Mouse (Mus musculus): ENCODE results near the gene Cinp. TPM values are rescaled to one million over a fixed set of nuclear protein-coding genes. Genes with fewer than 3 reads are reported as not detected.

The Cinp gene
- polyA plus RNA-seq, 1 experiment from 2014 or later = 91.0 TPM

DNA sequence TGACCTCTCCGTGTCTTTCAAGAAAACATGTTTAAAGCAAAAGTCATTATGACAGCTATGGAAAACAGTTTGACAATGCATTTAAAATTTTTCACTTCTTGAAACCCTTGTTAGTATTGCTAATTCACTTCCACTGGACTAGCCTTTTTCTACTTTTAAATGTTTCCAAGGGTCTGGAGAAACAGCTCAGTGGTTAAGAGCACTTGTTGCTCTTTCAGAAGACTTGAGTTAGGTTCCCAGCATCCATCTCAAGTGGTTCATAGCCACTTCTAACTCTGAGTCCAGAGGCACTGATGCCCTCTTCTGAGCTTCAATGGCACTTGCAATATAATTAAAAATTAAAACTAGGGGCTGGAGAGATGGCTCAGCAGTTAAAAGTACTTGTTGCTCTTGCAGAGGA, 2.9 kb upstream of the Cinp start:
- H3K4me2 ChIP-seq = no peak overlapping the region
- ATAC-seq (ENCODE audit: low read depth) = no peak
- WGBS (ENCODE audit: insufficient replicate concordance) = 46% methylated on average over 1 of the region's 1 CpGs

DNA sequence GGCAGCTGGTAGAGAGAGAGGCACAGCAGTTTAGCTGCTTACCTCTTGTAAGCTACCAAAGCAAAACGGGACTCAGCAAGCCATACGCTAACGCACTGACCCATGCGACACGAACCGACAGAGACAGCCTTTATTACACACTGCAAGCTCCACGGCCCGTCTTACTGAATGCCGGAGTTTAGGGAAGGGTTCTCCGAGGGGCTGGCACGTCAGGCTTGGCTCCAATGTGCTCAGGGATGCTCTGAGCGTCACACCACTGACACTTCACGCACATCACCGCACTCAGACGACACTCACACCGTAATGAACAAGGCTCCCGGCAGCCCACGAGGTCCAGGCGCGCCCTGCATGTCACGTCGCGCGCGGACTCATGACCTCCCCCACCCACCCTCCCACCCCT, 339 bp downstream of the Cinp start:
- H3K27ac ChIP-seq = peak overlapping the region; percentile 71
- H3K9ac ChIP-seq = peak overlapping the region; percentile 86
- no peaks in the 10 kb centered on the region for H3K27me3 ChIP-seq
- H3K9me3 ChIP-seq (replicated peaks) = no peaks in the 10 kb centered on the region
- 0% methylated on average over 25 of the region's 25 CpGs for WGBS (ENCODE audit: insufficient replicate concordance)
- DNase-seq = no peak
- peak; percentile 9 for ATAC-seq (ENCODE audit: low read depth)
- H3K4me2 ChIP-seq = peak overlapping the region; percentile 93
- peaks cover 71% of the 10 kb centered on the region for H3K4me1 ChIP-seq (replicated peaks)
- H3K4me3 ChIP-seq (replicated peaks) = peak overlapping the region; percentile 82
- H3K36me3 ChIP-seq = peaks cover 9% of the 10 kb centered on the region

More for the DNA sequence above, 2.9 kb upstream of the Cinp start:
- Histone ChIP-seq H3K9me3 (replicated peaks) (no peaks in the 10 kb centered on the region), H3K27me3 (no peaks in the 10 kb centered on the region), H3K36me3 (0 out of 2 replicates have a peak, but pooled peaks cover 3% of the 10 kb centered on the region), H3K9ac (no peak overlapping the region), H3K4me1 (replicated peaks) (peaks cover 58% of the 10 kb centered on the region), H3K4me3 (replicated peaks) (no peak overlapping the region), H3K27ac (no peak overlapping the region)
- no peak for DNase-seq

DNA sequence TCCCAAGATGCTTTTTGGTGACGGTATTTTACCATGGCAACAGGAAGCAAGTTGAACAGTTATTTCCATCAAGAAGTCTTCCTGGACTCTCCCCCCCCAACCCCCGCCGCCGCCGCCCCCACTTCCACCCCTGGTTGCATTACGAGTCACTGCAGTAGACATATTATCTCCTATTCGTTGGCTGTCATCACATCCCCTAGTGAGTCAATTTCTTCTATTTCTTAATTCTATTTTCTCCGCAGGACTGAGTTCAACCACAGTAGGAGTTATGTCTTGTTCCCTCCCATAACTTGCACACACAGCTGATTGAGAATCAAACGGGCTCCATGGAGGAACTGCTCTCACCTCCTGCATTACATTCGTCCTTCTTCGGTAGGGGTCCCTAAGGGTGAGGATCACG, 839 bp downstream of the Cinp start:
- ATAC-seq (ENCODE audit: low read depth) = no peak
- Histone ChIP-seq H3K4me3 (replicated peaks) (peak overlapping the region; percentile 82), H3K27me3 (no peaks in the 10 kb centered on the region), H3K27ac (peak overlapping the region; percentile 71), H3K4me2 (peak overlapping the region; percentile 93), H3K36me3 (peaks cover 14% of the 10 kb centered on the region), H3K4me1 (replicated peaks) (peaks cover 67% of the 10 kb centered on the region), H3K9ac (peak overlapping the region; percentile 86), H3K9me3 (replicated peaks) (no peaks in the 10 kb centered on the region)
- WGBS (ENCODE audit: insufficient replicate concordance) = 17% methylated on average over 12 of the region's 12 CpGs
- no peak for DNase-seq

DNA sequence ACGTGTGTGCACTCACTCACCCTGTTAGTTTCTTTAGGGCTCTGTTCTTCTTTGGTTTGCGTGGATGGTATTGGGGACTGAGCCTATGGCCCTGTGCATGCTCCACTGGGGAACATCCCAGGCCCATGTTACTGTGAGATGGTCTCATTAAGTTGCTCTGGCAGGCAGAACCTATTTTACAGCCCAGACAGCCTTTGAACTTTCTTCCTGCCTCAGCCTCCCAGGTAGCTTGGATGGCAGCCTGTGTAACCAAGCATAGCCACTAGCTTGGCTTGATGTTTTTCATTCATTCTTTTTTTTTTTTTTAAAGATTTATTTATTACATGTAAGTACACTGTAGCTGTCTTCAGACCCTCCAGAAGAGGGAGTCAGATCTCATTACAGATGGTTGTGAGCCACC, 3.7 kb downstream of the Cinp start:
- no peaks in the 10 kb centered on the region for H3K9me3 ChIP-seq (replicated peaks)

DNA sequence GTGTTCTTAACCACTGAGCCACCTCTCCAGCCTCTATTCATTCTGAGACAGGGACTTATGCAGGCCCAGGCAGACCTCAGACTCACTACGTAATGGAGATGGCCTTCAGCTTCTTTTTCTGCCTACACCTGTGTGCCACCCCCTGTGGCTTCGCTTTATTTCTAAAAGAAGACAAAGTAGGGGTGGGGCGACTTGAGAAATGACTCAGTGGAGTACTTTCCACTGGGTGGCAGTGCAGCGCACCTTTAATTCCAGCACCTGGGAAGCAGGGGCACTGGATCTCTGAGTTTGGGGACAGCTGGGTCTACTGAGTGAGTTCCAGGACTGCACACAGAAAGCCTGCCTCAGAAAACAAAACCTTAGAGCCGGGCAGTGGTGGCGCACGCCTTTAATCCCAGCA, 6.7 kb downstream of the Cinp start:
- no peak for DNase-seq
- H3K27me3 ChIP-seq = no peaks in the 10 kb centered on the region
- no peak overlapping the region for H3K27ac ChIP-seq
- H3K9ac ChIP-seq = no peak overlapping the region
- no peak overlapping the region for H3K4me3 ChIP-seq (replicated peaks)
- 87% methylated on average over 7 of the region's 7 CpGs for WGBS (ENCODE audit: insufficient replicate concordance)
- no peak for ATAC-seq (ENCODE audit: low read depth)
- H3K9me3 ChIP-seq (replicated peaks) = no peaks in the 10 kb centered on the region
- no peak overlapping the region for H3K4me2 ChIP-seq
- peaks cover 23% of the 10 kb centered on the region for H3K4me1 ChIP-seq (replicated peaks)
- H3K36me3 ChIP-seq = peaks cover 65% of the 10 kb centered on the region

More for the DNA sequence above, 3.7 kb downstream of the Cinp start:
- DNase-seq = no peak
- WGBS (ENCODE audit: insufficient replicate concordance) = 85% methylated on average over 2 of the region's 2 CpGs
- Histone ChIP-seq H3K27me3 (no peaks in the 10 kb centered on the region), H3K36me3 (peaks cover 41% of the 10 kb centered on the region), H3K9ac (0 out of 2 replicates have a peak overlapping the region, but pooled peaks have one; percentile 11), H3K4me2 (no peak overlapping the region), H3K27ac (no peak overlapping the region), H3K4me1 (replicated peaks) (peaks cover 42% of the 10 kb centered on the region), H3K4me3 (replicated peaks) (no peak overlapping the region)
- no peak for ATAC-seq (ENCODE audit: low read depth)

DNA sequence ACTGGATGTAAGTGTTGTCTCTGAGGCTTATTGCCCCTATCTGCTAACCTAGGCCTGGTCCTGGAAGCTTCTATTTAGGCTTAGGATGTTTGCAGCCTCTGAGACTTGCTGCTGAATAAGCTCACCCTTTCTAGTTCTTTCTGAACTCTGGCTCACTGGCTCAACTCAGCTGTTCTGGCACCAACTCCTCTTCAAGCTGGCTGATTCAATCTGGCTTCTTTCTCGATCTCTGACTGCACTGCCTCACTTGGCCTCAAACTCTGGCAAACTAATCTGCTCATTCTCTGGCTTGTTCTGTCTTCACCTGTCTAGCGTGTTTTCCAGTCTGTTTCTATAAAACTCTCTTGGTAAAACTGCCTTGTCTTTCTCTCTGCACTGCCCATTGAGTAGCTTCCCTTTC, 13.6 kb downstream of the Cinp start:
- WGBS (ENCODE audit: insufficient replicate concordance) = 77% methylated on average over 2 of the region's 2 CpGs
- DNase-seq = no peak
- no peak for ATAC-seq (ENCODE audit: low read depth)

DNA sequence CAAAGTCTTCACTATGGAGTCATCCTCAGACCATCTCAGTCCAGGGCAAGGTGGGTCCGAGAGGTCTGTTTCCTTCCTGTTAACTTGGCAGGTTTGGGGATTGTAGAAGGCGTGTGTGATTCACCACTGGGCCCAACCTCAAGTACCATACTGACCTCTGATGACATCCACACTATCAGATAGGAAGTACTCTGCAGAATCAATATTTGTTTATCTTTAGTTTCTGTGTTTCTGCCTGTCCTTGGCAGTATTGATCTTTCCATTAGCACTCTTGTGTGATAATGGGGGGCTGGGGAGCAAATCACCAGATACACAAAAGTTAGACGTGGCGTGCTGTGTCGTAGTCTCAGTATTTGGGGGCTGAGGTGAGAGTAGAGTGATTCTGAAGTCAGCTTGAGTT, 17.7 kb downstream of the Cinp start:
- Histone ChIP-seq H3K9ac (no peak overlapping the region), H3K27me3 (no peaks in the 10 kb centered on the region), H3K4me1 (replicated peaks) (peaks cover 47% of the 10 kb centered on the region), H3K4me2 (no peak overlapping the region), H3K9me3 (replicated peaks) (no peaks in the 10 kb centered on the region), H3K4me3 (replicated peaks) (no peak overlapping the region), H3K27ac (peak overlapping the region; percentile 77; the same call in 1 of the 2 replicates), H3K36me3 (peaks cover 64% of the 10 kb centered on the region)
- DNase-seq = no peak
- ATAC-seq (ENCODE audit: low read depth) = 0 out of 2 replicates have a peak, but pooled peaks have one; percentile 25
- WGBS (ENCODE audit: insufficient replicate concordance) = 75% methylated on average over 5 of the region's 5 CpGs

More for the DNA sequence above, 13.6 kb downstream of the Cinp start:
- H3K36me3 ChIP-seq = peaks cover 89% of the 10 kb centered on the region
- no peaks in the 10 kb centered on the region for H3K27me3 ChIP-seq
- H3K27ac ChIP-seq = no peak overlapping the region
- H3K9ac ChIP-seq = no peak overlapping the region
- H3K4me3 ChIP-seq (replicated peaks) = no peak overlapping the region
- peaks cover 22% of the 10 kb centered on the region for H3K4me1 ChIP-seq (replicated peaks)
- no peaks in the 10 kb centered on the region for H3K9me3 ChIP-seq (replicated peaks)
- no peak overlapping the region for H3K4me2 ChIP-seq

DNA sequence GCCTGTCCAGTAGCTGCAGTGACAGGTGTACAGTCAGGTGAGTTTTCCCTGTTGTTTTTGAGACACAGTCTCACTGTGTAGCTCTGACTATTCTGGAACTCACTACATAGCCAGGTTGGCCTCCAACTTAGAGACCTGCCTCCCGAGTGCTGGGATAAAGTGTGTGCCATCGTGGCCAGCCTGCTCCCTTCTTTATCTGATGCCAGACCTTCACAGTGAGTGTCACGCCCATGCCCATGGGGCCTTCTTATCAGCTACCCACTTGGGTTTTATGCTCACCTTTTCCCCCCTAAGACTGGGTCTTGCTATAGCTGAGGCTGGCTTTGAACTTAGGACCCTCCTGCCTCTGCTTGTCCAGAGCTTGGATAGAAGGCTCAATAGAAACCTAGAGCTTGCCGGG, 18.8 kb downstream of the Cinp start:
- DNase-seq = peak; percentile 40
- H3K9me3 ChIP-seq (replicated peaks) = no peaks in the 10 kb centered on the region
- peak; percentile 76 for ATAC-seq (ENCODE audit: low read depth)
- H3K4me3 ChIP-seq (replicated peaks) = no peak overlapping the region
- peak overlapping the region; percentile 77 for H3K27ac ChIP-seq
- H3K4me1 ChIP-seq (replicated peaks) = peaks cover 54% of the 10 kb centered on the region
- 40% methylated on average over 4 of the region's 4 CpGs for WGBS (ENCODE audit: insufficient replicate concordance)
- H3K9ac ChIP-seq = peak overlapping the region; percentile 31; the same call in 1 of the 2 replicates
- H3K36me3 ChIP-seq = peaks cover 53% of the 10 kb centered on the region
- H3K27me3 ChIP-seq = no peaks in the 10 kb centered on the region
- H3K4me2 ChIP-seq = peak overlapping the region; percentile 47

DNA sequence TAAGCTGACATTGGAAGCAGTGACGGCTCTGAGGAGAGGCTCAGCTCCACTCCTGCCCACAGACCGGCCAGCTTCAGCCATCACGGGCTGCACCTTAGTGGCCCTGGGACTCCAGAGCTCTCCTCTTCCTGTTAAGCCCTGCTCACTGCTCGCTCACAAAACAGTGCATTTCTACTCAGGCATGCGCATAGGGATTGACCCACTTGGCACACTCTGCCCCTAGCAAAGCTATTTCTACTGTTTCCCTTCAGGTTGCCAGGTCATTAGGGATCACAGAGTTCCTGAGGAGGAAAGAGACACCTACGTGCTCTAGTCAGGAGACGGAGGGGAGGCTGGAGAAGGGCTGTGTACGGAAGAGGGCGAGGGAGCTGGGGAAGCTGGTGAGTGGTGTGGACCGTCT, 23.0 kb downstream of the Cinp start:
- peak overlapping the region; percentile 60 for H3K27ac ChIP-seq
- peaks cover 23% of the 10 kb centered on the region for H3K36me3 ChIP-seq
- no peak for DNase-seq
- H3K9ac ChIP-seq = no peak overlapping the region
- peaks cover 48% of the 10 kb centered on the region for H3K4me1 ChIP-seq (replicated peaks)
- no peak overlapping the region for H3K4me2 ChIP-seq
- WGBS (ENCODE audit: insufficient replicate concordance) = 79% methylated on average over 10 of the region's 10 CpGs
- H3K9me3 ChIP-seq (replicated peaks) = no peaks in the 10 kb centered on the region
- no peak overlapping the region for H3K4me3 ChIP-seq (replicated peaks)
- no peak for ATAC-seq (ENCODE audit: low read depth)
- H3K27me3 ChIP-seq = no peaks in the 10 kb centered on the region

DNA sequence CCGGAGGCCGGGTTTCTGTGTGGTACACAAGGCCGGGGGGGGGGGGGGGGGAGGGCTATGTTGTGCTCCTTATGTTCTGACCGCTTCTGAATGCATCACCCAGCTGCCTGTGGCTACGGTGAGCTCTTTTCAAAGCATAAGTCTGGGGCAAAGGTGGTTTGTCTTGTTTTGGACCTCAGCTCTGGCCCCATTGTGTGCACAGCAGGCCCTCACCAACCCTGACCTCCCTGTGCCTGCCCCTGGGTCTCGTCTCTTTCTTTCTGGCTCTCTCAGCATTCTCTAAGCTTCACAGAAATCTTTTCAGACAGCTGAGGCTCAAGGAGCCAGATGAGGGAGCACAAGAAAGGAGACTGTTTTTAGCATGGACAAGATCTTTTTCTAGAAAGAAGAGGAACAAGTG, 23.4 kb downstream of the Cinp start:
- H3K27me3 ChIP-seq = no peaks in the 10 kb centered on the region
- ATAC-seq (ENCODE audit: low read depth) (peak; percentile 18; the same call in 1 of the 2 replicates), DNase-seq (no peak)
- H3K4me3 ChIP-seq (replicated peaks) = no peak overlapping the region
- H3K36me3 ChIP-seq = peaks cover 19% of the 10 kb centered on the region
- WGBS (ENCODE audit: insufficient replicate concordance) = 73% methylated on average over 5 of the region's 6 CpGs
- no peaks in the 10 kb centered on the region for H3K9me3 ChIP-seq (replicated peaks)
- H3K4me1 ChIP-seq (replicated peaks) = peaks cover 44% of the 10 kb centered on the region
- no peak overlapping the region for H3K9ac ChIP-seq
- H3K4me2 ChIP-seq = no peak overlapping the region
- peak overlapping the region; percentile 60 for H3K27ac ChIP-seq

DNA sequence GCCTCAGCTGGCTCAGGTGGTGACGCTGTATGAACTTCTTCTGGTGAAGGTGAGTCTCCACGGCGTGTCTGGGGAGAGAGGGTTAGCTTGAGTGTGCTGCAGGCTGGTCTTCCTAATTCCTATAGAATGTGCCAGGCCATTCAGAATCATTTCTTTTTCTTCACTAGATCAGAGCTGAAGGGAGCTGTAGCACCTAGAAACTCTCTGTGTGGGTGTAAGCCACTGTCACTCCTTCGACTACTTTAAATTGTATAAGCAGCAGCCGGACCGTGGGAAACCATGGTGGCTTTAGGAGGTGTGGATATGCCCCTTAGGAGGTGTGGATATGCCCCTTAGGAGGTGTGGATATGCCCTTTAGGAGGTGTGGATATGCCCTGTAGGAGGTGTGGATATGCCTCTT, 24.9 kb downstream of the Cinp start:
- H3K4me2 ChIP-seq = no peak overlapping the region
- 83% methylated on average over 6 of the region's 6 CpGs for WGBS (ENCODE audit: insufficient replicate concordance)

DNA sequence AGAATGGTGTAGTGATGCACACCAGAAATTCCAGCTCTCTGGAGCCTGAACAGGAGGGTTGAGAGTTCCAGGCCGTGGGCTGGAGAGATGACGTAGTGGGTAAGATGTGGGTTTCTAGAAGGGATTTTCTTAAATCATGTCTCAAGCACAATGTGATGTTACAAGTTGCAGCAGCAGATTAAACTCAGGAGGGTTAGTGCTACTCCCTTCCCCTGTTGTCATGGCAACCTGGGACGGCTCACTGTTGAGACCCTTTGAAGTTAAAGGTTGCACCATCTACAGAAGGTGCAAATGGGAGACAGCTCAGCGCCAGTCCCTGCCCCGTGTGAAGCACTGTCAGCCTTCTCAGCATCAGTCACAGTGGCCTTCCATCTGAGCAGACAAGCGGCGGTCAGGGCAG, 27.7 kb downstream of the Cinp start:
- Histone ChIP-seq H3K4me3 (replicated peaks) (no peak overlapping the region), H3K27me3 (no peaks in the 10 kb centered on the region), H3K9ac (no peak overlapping the region), H3K27ac (no peak overlapping the region), H3K4me2 (no peak overlapping the region), H3K4me1 (replicated peaks) (peaks cover 36% of the 10 kb centered on the region), H3K36me3 (peaks cover 13% of the 10 kb centered on the region), H3K9me3 (replicated peaks) (no peaks in the 10 kb centered on the region)
- DNase-seq = no peak
- ATAC-seq (ENCODE audit: low read depth) = no peak
- 73% methylated on average over 7 of the region's 7 CpGs for WGBS (ENCODE audit: insufficient replicate concordance)

More for the DNA sequence above, 24.9 kb downstream of the Cinp start:
- no peaks in the 10 kb centered on the region for H3K9me3 ChIP-seq (replicated peaks)
- peaks cover 34% of the 10 kb centered on the region for H3K4me1 ChIP-seq (replicated peaks)
- DNase-seq (no peak), ATAC-seq (ENCODE audit: low read depth) (no peak)
- peaks cover 23% of the 10 kb centered on the region for H3K36me3 ChIP-seq
- no peaks in the 10 kb centered on the region for H3K27me3 ChIP-seq
- no peak overlapping the region for H3K4me3 ChIP-seq (replicated peaks)
- no peak overlapping the region; the same call in 1 of the 2 replicates for H3K27ac ChIP-seq
- H3K9ac ChIP-seq = no peak overlapping the region

Data from liver, embryonic 13.5 days (tissue).